Mouse (Mus musculus) adrenal gland, adult 2 months (tissue): ENCODE results near the gene Carns1. TPM values are rescaled to one million over a fixed set of nuclear protein-coding genes. Genes with fewer than 3 reads are reported as not detected.
"Not testable (repeated sequence)": the region's sequence is repeated elsewhere in the genome, so short reads cannot be mapped to it uniquely, and the experiment has no call there.

Experiments used
- DNase-seq: peaks from one replicate; pipeline ENCODE4 v3.0.0; 2021
- polyA plus RNA-seq: library from polyadenylated mRNA; depleted of rRNA; stranded (reverse); fragments of >200 nt; gene quantifications from 2 replicates; pipeline ENCODE4 v1.2.3, GENCODE M21; 2012
- total RNA-seq, 2 experiments: library from RNA; stranded (reverse); gene quantifications; 2 replicates each; pipeline ENCODE4 v1.2.3; 2021

Gene Carns1
- total and polyA plus RNA-seq, 3 experiments: 2.9 to 5.8 (median 3.8) TPM

- DNase-seq: peak; percentile 30
Measured at GRCm38 (mm10) chr19:4131768-4132167, 43.5 kb downstream of the Carns1 start.

- no peak for DNase-seq
Measured at GRCm38 (mm10) chr19:4131075-4131474, 44.2 kb downstream of the Carns1 start.

GRCm38 (mm10) chr19:4130106-4130505, 45.2 kb downstream of the Carns1 start:
- DNase-seq: no peak

- DNase-seq: no peak
Measured at GRCm38 (mm10) chr19:4129462-4129861, 45.8 kb downstream of the Carns1 start.

GRCm38 (mm10) chr19:4126759-4127495, 48.4 kb downstream of the Carns1 start:
- DNase-seq: peak; percentile 34

GRCm38 (mm10) chr19:4125741-4126696, 49.3 kb downstream of the Carns1 start, which contains the start of gene Aip:
Gene Aip, minus strand, starts transcription at chr19:4125858.
- peak; percentile 99 for DNase-seq

- not testable (repeated sequence) for DNase-seq
Measured at GRCm38 (mm10) chr19:4125268-4125667, 50.0 kb downstream of the Carns1 start.

GRCm38 (mm10) chr19:4124432-4124831, 50.8 kb downstream of the Carns1 start:
- DNase-seq: no peak

- DNase-seq: no peak
Measured at GRCm38 (mm10) chr19:4122411-4123370, 52.6 kb downstream of the Carns1 start.

GRCm38 (mm10) chr19:4121896-4122295, 53.4 kb downstream of the Carns1 start:
- DNase-seq: not testable (repeated sequence)

- peak; percentile 98 for DNase-seq
Measured at GRCm38 (mm10) chr19:4121097-4121805, 54.0 kb downstream of the Carns1 start.

- no peak for DNase-seq
Measured at GRCm38 (mm10) chr19:4120496-4120895, 54.8 kb downstream of the Carns1 start.

GRCm38 (mm10) chr19:4119716-4120487, 55.4 kb downstream of the Carns1 start:
- DNase-seq: no peak

- no peak for DNase-seq
Measured at GRCm38 (mm10) chr19:4118350-4118749, 56.9 kb downstream of the Carns1 start.

- DNase-seq: no peak
Measured at GRCm38 (mm10) chr19:4117006-4117405, 58.3 kb downstream of the Carns1 start.

GRCm38 (mm10) chr19:4115816-4116215, 59.5 kb downstream of the Carns1 start:
- DNase-seq: no peak

GRCm38 (mm10) chr19:4115144-4115543, 60.1 kb downstream of the Carns1 start:
- no peak for DNase-seq

GRCm38 (mm10) chr19:4114551-4114950, 60.7 kb downstream of the Carns1 start:
- no peak for DNase-seq
